Mouse (Mus musculus) splenic B cell, adult 2 months (primary cell): Measurements from ENCODE around the gene Myo10.

Experiments used
- DNase-seq: peaks from one replicate; pipeline ENCODE4 v3.0.0-alpha.2; 2011; ENCODE audit warnings: low read depth, low spot score
- H3K27me3 ChIP-seq: 2 replicates; pipeline ENCODE4 v1.6.1; 2012; ENCODE audit warnings: mild to moderate bottlenecking, low read length, moderate library complexity, mixed read lengths; ENCODE audit not compliant: control insufficient read depth, poor library complexity, insufficient read depth, severe bottlenecking
- H3K36me3 ChIP-seq: 2 replicates; pipeline ENCODE4 v1.6.1; 2012; ENCODE audit warnings: mild to moderate bottlenecking, low read length, moderate library complexity, mixed read lengths; ENCODE audit not compliant: control insufficient read depth, poor library complexity, insufficient read depth, severe bottlenecking

The Myo10 gene

GRCm38 (mm10) chr15:25685186-25685585 lies 62.9 kb downstream of the Myo10 start:
- Histone ChIP-seq H3K36me3 (no peaks in the 10 kb centered on the region), H3K27me3 (no peaks in the 10 kb centered on the region)
- no peak for DNase-seq

GRCm38 (mm10) chr15:25688424-25689283 lies 66.3 kb downstream of the Myo10 start:
- DNase-seq: no peak
- H3K27me3 ChIP-seq: no peaks in the 10 kb centered on the region
- H3K36me3 ChIP-seq: no peaks in the 10 kb centered on the region

GRCm38 (mm10) chr15:25689477-25689876 lies 67.2 kb downstream of the Myo10 start:
- no peak for DNase-seq
- Histone ChIP-seq H3K36me3 (no peaks in the 10 kb centered on the region), H3K27me3 (no peaks in the 10 kb centered on the region)

- Histone ChIP-seq H3K27me3 (no peaks in the 10 kb centered on the region), H3K36me3 (no peaks in the 10 kb centered on the region)
- DNase-seq: no peak
Observed at GRCm38 (mm10) chr15:25690066-25690745, 67.9 kb downstream of the Myo10 start.

GRCm38 (mm10) chr15:25690746-25691105 lies 68.4 kb downstream of the Myo10 start:
- Histone ChIP-seq H3K36me3 (no peaks in the 10 kb centered on the region), H3K27me3 (no peaks in the 10 kb centered on the region)
- DNase-seq: no peak

GRCm38 (mm10) chr15:25692254-25692950 lies 70.1 kb downstream of the Myo10 start:
- H3K27me3 ChIP-seq: no peaks in the 10 kb centered on the region
- H3K36me3 ChIP-seq: no peaks in the 10 kb centered on the region
- no peak for DNase-seq

GRCm38 (mm10) chr15:25693708-25694107 lies 71.4 kb downstream of the Myo10 start:
- H3K36me3 ChIP-seq: no peaks in the 10 kb centered on the region
- no peak for DNase-seq
- H3K27me3 ChIP-seq: no peaks in the 10 kb centered on the region

- H3K27me3 ChIP-seq: no peaks in the 10 kb centered on the region
- DNase-seq: no peak
- H3K36me3 ChIP-seq: no peaks in the 10 kb centered on the region
Observed at GRCm38 (mm10) chr15:25694749-25695148, 72.4 kb downstream of the Myo10 start.

GRCm38 (mm10) chr15:25695253-25695652 lies 72.9 kb downstream of the Myo10 start:
- no peaks in the 10 kb centered on the region for H3K36me3 ChIP-seq
- no peak for DNase-seq

GRCm38 (mm10) chr15:25695883-25696282 lies 73.6 kb downstream of the Myo10 start:
- Histone ChIP-seq H3K27me3 (no peaks in the 10 kb centered on the region), H3K36me3 (no peaks in the 10 kb centered on the region)
- no peak for DNase-seq

More at GRCm38 (mm10) chr15:25695253-25695652, 72.9 kb downstream of the Myo10 start:
- H3K27me3 ChIP-seq: no peaks in the 10 kb centered on the region

GRCm38 (mm10) chr15:25696660-25697059 lies 74.3 kb downstream of the Myo10 start:
- DNase-seq: no peak
- Histone ChIP-seq H3K36me3 (no peaks in the 10 kb centered on the region), H3K27me3 (no peaks in the 10 kb centered on the region)

- Histone ChIP-seq H3K36me3 (no peaks in the 10 kb centered on the region), H3K27me3 (no peaks in the 10 kb centered on the region)
- no peak for DNase-seq
Observed at GRCm38 (mm10) chr15:25699032-25699557, 76.8 kb downstream of the Myo10 start.

- DNase-seq: no peak
- no peaks in the 10 kb centered on the region for H3K36me3 ChIP-seq
- no peaks in the 10 kb centered on the region for H3K27me3 ChIP-seq
Observed at GRCm38 (mm10) chr15:25702602-25703001, 80.3 kb downstream of the Myo10 start.

GRCm38 (mm10) chr15:25704809-25705585 lies 82.7 kb downstream of the Myo10 start:
- no peak for DNase-seq
- H3K36me3 ChIP-seq: no peaks in the 10 kb centered on the region
- no peaks in the 10 kb centered on the region for H3K27me3 ChIP-seq
